Mouse (Mus musculus) embryonic facial prominence, embryonic 10.5 days (tissue): ENCODE measurements around the gene Hace1. TPM values are rescaled to one million over a fixed set of nuclear protein-coding genes. Genes with fewer than 3 reads are reported as not detected.
"Not testable (repeated sequence)": the region's sequence is repeated elsewhere in the genome, so short reads cannot be mapped to it uniquely, and the experiment has no call there.

ENCODE experiments used
- DNase-seq: peaks from one replicate; pipeline ENCODE4 v3.0.0-alpha.2; 2017; ENCODE audit warnings: low spot score
- H3K27ac ChIP-seq: fragments of 300-500 bp; sonication (generic); replicated peaks from 2 replicates; pipeline ENCODE4 v1.5.1; 2016; ENCODE audit warnings: mild to moderate bottlenecking
- H3K27me3 ChIP-seq: fragments of 300-500 bp; sonication (generic); replicated peaks from 2 replicates; pipeline ENCODE4 v1.6.1; 2016; ENCODE audit warnings: low read depth, mild to moderate bottlenecking; ENCODE audit not compliant: poor library complexity, severe bottlenecking
- H3K36me3 ChIP-seq: fragments of 300-500 bp; sonication (generic); replicated peaks from 2 replicates; pipeline ENCODE4 v1.6.1; 2016; ENCODE audit warnings: mild to moderate bottlenecking, moderate library complexity
- H3K4me1 ChIP-seq: fragments of 300-500 bp; sonication (generic); 2 replicates; pipeline ENCODE4 v1.6.1; 2016
- H3K4me3 ChIP-seq: fragments of 300-500 bp; sonication (generic); 2 replicates; pipeline ENCODE4 v1.5.1; 2016; ENCODE audit warnings: mild to moderate bottlenecking, moderate library complexity
- H3K9me3 ChIP-seq: fragments of 300-500 bp; sonication (generic); 2 replicates; pipeline ENCODE4 v1.6.1; 2016; ENCODE audit warnings: mild to moderate bottlenecking
- WGBS: fragments of 180-500 bp; shearing (Covaris S2); methylation state at CpG from one replicate; pipeline ENCODE4 v1.1.7; 2016; 5-methylcytosine and 5-hydroxymethylcytosine counted together
- polyA plus RNA-seq: library from polyadenylated mRNA; unstranded; fragments of >200 nt; fragmentation: Nextera tagmentation; extraction: Ambion mirVana; gene quantifications from 2 replicates; pipeline ENCODE4 v1.2.1, GENCODE M21; 2016

The Hace1 gene
- polyA plus RNA-seq = 24.4 and 24.9 TPM in 2 replicates

DNA sequence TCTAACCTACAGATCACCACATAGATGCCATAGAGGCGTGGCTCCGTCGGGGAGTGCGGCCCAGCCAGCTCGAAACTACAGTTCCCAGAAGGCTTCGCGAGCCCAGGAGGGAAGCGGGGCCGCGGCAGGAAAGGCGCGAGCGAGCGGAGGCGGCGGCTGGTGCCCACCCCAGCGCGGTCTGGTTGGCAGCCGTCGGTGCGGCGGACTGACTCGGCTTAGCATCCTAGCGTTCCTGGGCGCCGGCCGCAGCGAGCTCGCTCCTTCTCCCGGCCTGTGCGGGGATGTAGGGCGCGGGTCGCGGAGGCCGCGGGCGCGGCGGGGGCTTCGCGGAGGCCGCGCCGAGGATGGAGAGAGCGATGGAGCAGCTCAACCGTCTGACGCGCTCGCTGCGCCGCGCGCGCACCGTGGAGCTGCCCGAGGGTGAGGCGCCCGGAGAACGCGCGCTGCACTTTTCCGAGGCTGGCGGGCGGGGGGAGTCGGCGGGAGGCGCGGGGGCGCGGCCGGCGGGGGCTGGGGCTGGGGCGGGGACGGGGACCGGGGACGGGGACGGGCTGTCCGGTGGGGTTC lies at the start of gene Hace1:
TSS of gene Hace1 (plus strand) at position 99 of the 567 bp plus-strand sequence.
- Histone ChIP-seq H3K27me3 (no peaks in the 10 kb centered on the region), H3K9me3 (no peaks in the 10 kb centered on the region), H3K4me1 (peaks cover 6% of the 10 kb centered on the region), H3K27ac (peak within 1 kb of the TSS; percentile 98), H3K36me3 (no peaks in the 10 kb centered on the region), H3K4me3 (peak within 1 kb of the TSS; percentile 91)
- peak; percentile 91 for DNase-seq
- WGBS = under 1% methylated on average over 71 of the region's 79 CpGs

DNA sequence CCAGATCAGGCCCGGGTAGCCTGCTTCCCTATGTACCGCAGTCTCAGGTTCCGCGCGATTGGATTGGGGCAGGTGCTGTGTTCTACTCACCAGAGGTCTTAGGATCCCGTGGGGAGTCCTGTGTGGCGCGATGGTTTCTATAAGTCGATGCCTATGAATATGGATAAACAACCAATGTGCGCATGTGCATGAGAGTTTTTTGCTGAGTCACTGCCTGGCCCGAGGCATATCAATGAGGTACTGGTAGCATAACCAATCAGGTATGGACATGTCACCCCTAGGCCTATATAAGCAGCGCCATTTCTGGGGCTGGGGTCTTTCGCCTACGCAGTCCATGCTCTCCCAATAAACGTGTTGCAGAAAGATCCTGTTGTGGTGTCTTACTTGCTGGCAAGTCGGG lies 40.3 kb upstream of the Hace1 start:
- 95% methylated on average over 16 of the region's 16 CpGs for WGBS
- not testable (repeated sequence) for H3K36me3 ChIP-seq, H3K4me3 ChIP-seq, H3K9me3 ChIP-seq, H3K27ac ChIP-seq, H3K4me1 ChIP-seq, DNase-seq, H3K27me3 ChIP-seq

GRCm38 (mm10) chr10:45542726-45543125 lies 34.9 kb upstream of the Hace1 start:
- DNase-seq = no peak
- H3K4me3 ChIP-seq = no peak overlapping the region
- no peaks in the 10 kb centered on the region for H3K36me3 ChIP-seq
- no peak overlapping the region for H3K27ac ChIP-seq
- no peaks in the 10 kb centered on the region for H3K9me3 ChIP-seq
- no peaks in the 10 kb centered on the region for H3K4me1 ChIP-seq
- H3K27me3 ChIP-seq = no peaks in the 10 kb centered on the region
- 70% methylated on average over 2 of the region's 2 CpGs for WGBS

GRCm38 (mm10) chr10:45546799-45547198 lies 30.8 kb upstream of the Hace1 start:
- peak; percentile 73 for DNase-seq
- WGBS = 49% methylated on average over 7 of the region's 7 CpGs
- Histone ChIP-seq H3K9me3 (peaks cover 13% of the 10 kb centered on the region; the same call in 1 of the 2 replicates), H3K27ac (no peak overlapping the region), H3K27me3 (no peaks in the 10 kb centered on the region), H3K36me3 (no peaks in the 10 kb centered on the region), H3K4me1 (no peaks in the 10 kb centered on the region), H3K4me3 (no peak overlapping the region)

- Histone ChIP-seq H3K27me3 (no peaks in the 10 kb centered on the region), H3K4me3 (peak overlapping the region; percentile 91), H3K27ac (peak overlapping the region; percentile 98), H3K9me3 (no peaks in the 10 kb centered on the region), H3K36me3 (no peaks in the 10 kb centered on the region), H3K4me1 (peaks cover 6% of the 10 kb centered on the region)
- 1% methylated on average over 23 of the region's 23 CpGs for WGBS
- DNase-seq = peak; percentile 55
Measured at GRCm38 (mm10) chr10:45578298-45578821, 731 bp downstream of the Hace1 start.

GRCm38 (mm10) chr10:45583310-45583709 lies 5.7 kb downstream of the Hace1 start:
- H3K27me3 ChIP-seq = no peaks in the 10 kb centered on the region
- no peak for DNase-seq
- H3K9me3 ChIP-seq = no peaks in the 10 kb centered on the region
- WGBS = 92% methylated on average over 1 of the region's 1 CpGs
- no peak overlapping the region for H3K27ac ChIP-seq
- H3K4me1 ChIP-seq = peaks cover 5% of the 10 kb centered on the region
- no peak overlapping the region for H3K4me3 ChIP-seq
- no peaks in the 10 kb centered on the region; the same call in 1 of the 2 replicates for H3K36me3 ChIP-seq

- Histone ChIP-seq H3K27me3 (no peaks in the 10 kb centered on the region), H3K4me3 (no peak overlapping the region), H3K27ac (no peak overlapping the region), H3K4me1 (no peaks in the 10 kb centered on the region), H3K9me3 (no peaks in the 10 kb centered on the region), H3K36me3 (peaks cover 4% of the 10 kb centered on the region; the same call in 1 of the 2 replicates)
- WGBS = 95% methylated on average over 6 of the region's 6 CpGs
- no peak for DNase-seq
Measured at GRCm38 (mm10) chr10:45583829-45584228, 6.2 kb downstream of the Hace1 start.

GRCm38 (mm10) chr10:45584311-45585102 lies 6.9 kb downstream of the Hace1 start:
- Histone ChIP-seq H3K9me3 (no peaks in the 10 kb centered on the region), H3K4me3 (no peak overlapping the region), H3K36me3 (peaks cover 10% of the 10 kb centered on the region), H3K27me3 (no peaks in the 10 kb centered on the region), H3K4me1 (no peaks in the 10 kb centered on the region), H3K27ac (no peak overlapping the region)
- no peak for DNase-seq
- 90% methylated on average over 12 of the region's 12 CpGs for WGBS

GRCm38 (mm10) chr10:45605853-45606252 lies 28.2 kb downstream of the Hace1 start:
- Histone ChIP-seq H3K27ac (no peak overlapping the region), H3K36me3 (peaks cover 34% of the 10 kb centered on the region), H3K4me1 (0 out of 2 replicates have a peak, but pooled peaks cover 3% of the 10 kb centered on the region), H3K27me3 (no peaks in the 10 kb centered on the region), H3K9me3 (no peaks in the 10 kb centered on the region), H3K4me3 (no peak overlapping the region)
- WGBS = 53% methylated on average over 3 of the region's 3 CpGs
- DNase-seq = no peak

DNA sequence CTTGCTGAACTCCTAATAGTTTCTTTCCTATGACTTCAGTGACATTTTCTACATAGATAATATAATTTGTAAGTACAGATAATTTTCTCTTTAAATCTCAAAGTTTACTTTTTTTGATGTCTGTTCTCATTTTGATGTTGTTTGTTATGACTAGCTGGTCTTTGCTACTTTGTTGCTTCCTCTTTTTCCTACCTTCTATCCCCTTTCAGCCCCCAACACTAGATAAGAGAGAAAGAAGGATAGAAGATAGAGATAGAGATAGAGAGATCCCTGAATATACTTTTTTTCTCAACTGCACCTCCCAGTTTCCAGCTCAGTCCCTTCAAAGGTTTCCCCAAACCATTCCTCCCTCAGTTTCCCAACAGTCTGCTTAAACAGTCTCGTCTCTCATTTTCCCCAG lies 33.1 kb downstream of the Hace1 start:
- DNase-seq = no peak

DNA sequence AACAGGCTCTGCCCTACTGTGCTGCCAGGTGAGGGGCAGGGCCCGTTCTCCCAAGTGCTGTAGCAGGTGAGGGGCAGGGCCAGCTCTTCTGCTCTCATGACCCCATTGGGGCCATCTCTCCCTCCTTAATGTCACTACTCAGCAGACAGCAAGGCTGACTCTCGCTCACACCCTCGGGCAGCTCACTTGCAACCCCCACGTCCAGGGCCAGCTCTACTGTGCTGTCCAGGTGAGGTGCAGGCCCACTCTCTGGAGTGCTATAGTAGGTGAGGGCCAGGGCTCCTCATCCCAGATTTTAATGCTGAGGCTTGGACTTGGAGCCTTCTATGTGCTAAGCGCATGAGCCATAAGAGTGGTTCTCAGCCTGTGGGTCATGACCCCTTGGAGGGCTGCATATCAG lies 38.4 kb downstream of the Hace1 start:
- Histone ChIP-seq H3K27me3 (no peaks in the 10 kb centered on the region), H3K27ac (no peak overlapping the region), H3K4me3 (no peak overlapping the region), H3K4me1 (no peaks in the 10 kb centered on the region), H3K36me3 (peaks cover 48% of the 10 kb centered on the region), H3K9me3 (no peaks in the 10 kb centered on the region)
- WGBS = 90% methylated on average over 5 of the region's 5 CpGs
- no peak for DNase-seq

More for the DNA sequence above, 33.1 kb downstream of the Hace1 start:
- no peaks in the 10 kb centered on the region for H3K27me3 ChIP-seq
- 0 out of 2 replicates have a peak, but pooled peaks cover under 1% of the 10 kb centered on the region for H3K4me1 ChIP-seq
- H3K9me3 ChIP-seq = no peaks in the 10 kb centered on the region
- no peak overlapping the region for H3K27ac ChIP-seq
- WGBS = 77% methylated on average over 1 of the region's 1 CpGs
- no peak overlapping the region for H3K4me3 ChIP-seq
- peaks cover 41% of the 10 kb centered on the region for H3K36me3 ChIP-seq

DNA sequence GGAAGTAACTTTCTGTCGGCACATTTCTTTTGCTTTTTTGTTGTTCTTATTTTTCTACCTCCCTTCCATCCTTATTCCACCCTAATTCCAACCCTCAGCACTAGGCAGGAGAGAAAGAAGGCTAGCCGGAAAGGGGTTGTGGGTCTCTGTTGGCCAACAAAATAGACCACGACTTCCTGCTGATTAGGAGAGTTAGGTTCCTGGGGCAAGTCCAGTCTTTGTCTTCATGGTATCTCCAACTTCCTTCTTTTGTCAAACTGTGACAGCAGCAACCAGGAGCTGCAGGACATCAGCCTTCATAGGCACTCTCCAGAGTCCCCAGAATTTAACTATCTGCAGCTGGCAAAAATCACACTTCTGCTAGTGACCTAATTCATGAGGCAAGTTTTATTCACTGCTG lies 41.4 kb downstream of the Hace1 start:
- Histone ChIP-seq H3K27me3 (no peaks in the 10 kb centered on the region), H3K36me3 (peaks cover 54% of the 10 kb centered on the region), H3K4me3 (no peak overlapping the region), H3K9me3 (no peaks in the 10 kb centered on the region), H3K4me1 (no peaks in the 10 kb centered on the region), H3K27ac (no peak overlapping the region)
- 81% methylated on average over 3 of the region's 3 CpGs for WGBS
- no peak for DNase-seq

DNA sequence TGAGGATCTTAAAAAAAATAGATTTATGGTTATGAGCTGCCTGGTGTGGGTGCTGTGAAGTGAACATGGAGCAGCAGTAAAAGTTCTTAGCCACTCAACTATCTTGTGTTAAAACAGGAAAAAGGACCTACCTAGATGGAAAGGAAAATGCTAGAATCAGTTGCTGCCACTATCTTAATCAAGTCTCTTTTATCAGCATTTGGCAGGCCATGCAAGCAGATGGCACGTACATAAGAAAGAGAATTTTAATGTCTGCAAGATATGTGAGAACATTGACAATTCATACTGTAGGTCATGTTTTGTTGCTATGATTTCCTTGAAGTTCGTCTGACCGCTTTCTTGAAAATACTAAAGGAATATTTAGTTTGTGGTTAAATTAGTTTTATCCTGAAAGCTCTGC lies 54.4 kb downstream of the Hace1 start:
- Histone ChIP-seq H3K27me3 (no peaks in the 10 kb centered on the region), H3K4me1 (no peaks in the 10 kb centered on the region), H3K36me3 (peaks cover 2% of the 10 kb centered on the region; the same call in 1 of the 2 replicates), H3K9me3 (no peaks in the 10 kb centered on the region), H3K4me3 (no peak overlapping the region), H3K27ac (no peak overlapping the region)
- WGBS = 95% methylated on average over 3 of the region's 3 CpGs
- DNase-seq = no peak
